Mouse (Mus musculus) heart, adult 9 months (tissue): Measurements from ENCODE around the gene Adprhl1.

Experiments
- DNase-seq, 2 experiments: peaks; one replicate each; pipeline ENCODE4 v3.0.0; 2022; ENCODE audit warnings: low spot score in 2 of 2

The Adprhl1 gene

GRCm38 (mm10) chr8:13199385-13200061 lies 54.4 kb downstream of the Adprhl1 start:
- DNase-seq: no peak

DNA sequence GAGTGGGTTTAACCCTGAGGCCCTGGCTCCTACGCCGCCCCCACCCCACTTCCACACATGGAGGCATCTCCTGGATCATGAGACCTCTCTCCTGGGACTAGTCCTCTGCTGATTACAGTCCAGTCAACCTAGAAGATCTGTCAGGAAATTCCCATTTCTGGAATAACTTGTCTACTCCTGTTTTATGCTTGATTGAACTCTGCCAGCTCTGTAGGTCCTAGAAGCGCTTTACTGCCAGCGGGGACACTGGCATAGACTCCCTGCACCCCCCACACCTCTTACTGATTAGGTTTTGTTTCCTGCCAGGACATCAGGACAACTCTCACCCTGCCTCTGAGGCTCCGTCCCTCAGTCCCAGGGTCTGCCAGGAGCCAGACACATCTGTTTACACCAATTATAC lies 56.5 kb downstream of the Adprhl1 start:
- no peak for DNase-seq

- DNase-seq: no peak
Measured at GRCm38 (mm10) chr8:13194818-13195217, 59.1 kb downstream of the Adprhl1 start.

- DNase-seq: no peak
Measured at GRCm38 (mm10) chr8:13190235-13190634, 63.7 kb downstream of the Adprhl1 start.

GRCm38 (mm10) chr8:13188857-13189256 lies 65.1 kb downstream of the Adprhl1 start:
- DNase-seq: no peak

- no peak for DNase-seq
Measured at GRCm38 (mm10) chr8:13188052-13188555, 65.9 kb downstream of the Adprhl1 start.

DNA sequence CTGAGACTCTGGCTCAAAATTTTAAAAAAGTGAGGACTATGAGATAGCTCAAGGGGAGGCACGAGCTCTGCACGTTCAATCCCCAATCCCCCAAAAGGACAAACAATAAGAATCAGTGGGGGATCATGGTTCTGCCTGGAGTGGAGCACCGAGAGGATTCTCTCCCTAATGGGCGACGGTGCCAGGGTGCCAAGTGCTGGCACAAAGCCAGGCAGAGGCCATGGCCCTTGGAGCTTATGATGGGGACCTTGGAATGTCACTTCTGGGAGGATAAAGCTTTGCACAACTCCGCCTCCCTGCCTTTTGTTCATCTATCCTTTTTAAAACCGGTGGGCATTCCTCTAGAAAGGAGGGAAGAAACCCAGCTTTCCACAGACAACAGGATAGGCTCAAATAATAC lies 66.3 kb downstream of the Adprhl1 start:
- no peak for DNase-seq

DNA sequence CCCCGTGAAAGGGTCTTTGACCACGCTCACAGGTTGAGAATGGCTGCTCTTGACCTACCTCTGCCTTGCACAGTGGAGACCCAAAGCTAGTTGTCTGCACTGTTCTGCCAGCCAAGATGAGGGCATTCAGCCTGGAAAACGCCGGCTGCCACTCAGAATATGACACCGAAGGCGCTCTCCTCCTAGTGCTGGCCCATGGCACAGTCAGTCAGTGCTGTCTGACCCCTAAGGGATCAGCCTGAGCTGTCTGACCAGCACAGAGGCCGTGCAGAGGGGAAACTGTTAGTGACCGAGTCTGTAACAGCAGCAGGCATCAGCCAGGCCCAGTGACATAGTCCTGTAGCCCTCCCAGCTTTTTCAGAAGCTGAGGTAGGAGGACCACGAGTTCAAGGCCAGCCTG lies 66.7 kb downstream of the Adprhl1 start:
- DNase-seq: no peak

DNA sequence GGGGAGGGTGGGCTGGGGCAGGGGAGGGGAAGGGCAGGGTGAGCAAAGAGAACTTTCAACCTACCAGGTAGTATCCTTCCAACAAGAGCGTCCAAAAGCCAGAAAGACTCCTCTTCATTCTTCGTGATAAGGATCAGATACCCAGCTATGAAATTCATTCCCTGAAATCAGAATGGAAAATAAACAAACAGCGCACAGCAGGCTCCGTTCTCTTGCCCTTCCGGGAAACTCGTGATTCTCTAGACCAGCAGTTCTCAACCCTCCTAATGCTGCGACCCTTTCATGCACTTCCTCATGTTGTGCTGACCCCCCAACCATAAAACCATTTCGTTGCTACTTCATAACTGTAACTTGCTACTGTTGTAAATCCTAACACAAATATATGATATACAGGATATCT lies 67.1 kb downstream of the Adprhl1 start:
- DNase-seq: no peak

GRCm38 (mm10) chr8:13181691-13181976 lies 72.3 kb downstream of the Adprhl1 start:
- no peak for DNase-seq

- DNase-seq: no peak
Measured at GRCm38 (mm10) chr8:13180911-13181690, 72.9 kb downstream of the Adprhl1 start.

GRCm38 (mm10) chr8:13180408-13180807 lies 73.6 kb downstream of the Adprhl1 start:
- no peak for DNase-seq

- no peak for DNase-seq
Measured at GRCm38 (mm10) chr8:13179948-13180347, 74.0 kb downstream of the Adprhl1 start.

DNA sequence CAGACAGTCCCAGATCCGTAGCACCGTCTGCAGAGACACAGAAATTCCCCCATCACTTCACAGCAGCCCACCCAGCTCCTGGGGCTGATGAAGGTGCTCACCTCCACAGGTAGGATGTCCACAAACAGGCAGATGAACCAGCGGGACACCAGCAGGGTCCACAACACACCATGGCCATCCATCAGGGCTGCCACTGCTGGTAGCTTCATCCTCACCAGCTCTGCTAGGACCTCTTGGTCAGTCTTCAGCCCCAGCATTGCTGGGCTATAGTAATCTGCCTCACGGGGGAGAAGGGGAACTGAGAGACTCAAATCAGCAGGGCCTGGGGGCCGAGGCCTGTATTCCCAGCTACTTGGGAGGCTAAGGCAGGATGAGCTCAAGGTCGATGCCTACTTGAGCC lies 74.5 kb downstream of the Adprhl1 start:
- DNase-seq: no peak

GRCm38 (mm10) chr8:13178137-13178536 lies 75.8 kb downstream of the Adprhl1 start:
- no peak for DNase-seq

- no peak for DNase-seq
Measured at GRCm38 (mm10) chr8:13177173-13177852, 76.6 kb downstream of the Adprhl1 start.

DNA sequence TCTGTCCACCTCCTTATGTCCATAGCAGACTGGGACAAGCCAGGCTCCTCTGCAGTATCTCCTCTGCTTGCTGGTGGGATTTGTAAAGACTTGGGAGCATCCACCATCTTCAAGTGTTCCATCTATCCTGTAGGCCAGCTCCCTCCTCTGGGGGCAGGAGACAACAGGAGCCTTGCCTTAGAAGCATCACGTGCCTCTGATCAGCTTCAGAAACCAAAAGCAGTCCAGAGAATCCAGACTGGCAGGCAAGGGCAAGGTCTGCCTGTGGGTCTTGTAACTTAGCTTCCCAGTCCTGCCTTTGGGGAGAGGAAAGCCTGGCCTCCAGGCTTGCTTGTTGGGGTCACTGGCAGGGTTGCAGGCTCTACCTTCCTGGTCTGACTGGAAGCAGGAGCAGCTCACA lies 78.3 kb downstream of the Adprhl1 start:
- no peak for DNase-seq

DNA sequence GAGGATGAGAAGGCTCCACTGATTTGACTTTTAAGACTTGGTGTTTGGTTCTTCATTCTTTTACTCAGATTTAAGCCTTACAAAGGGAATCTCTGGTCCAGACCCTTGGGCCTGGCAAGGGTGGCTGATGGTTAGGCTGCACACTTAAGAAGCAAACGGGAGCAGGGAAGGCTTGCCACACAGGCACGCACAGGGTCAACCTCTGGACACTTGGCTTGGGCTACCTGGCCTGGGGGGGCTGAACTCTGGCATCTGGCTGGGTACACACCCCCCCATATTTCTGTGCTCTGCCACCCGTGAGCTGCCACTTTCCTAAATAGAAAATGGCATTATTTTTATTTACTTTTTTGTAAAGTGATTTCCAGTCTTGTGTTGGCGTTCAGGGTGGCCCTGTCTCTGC lies 79.2 kb downstream of the Adprhl1 start:
- DNase-seq: no peak

- DNase-seq: no peak
Measured at GRCm38 (mm10) chr8:13174305-13174704, 79.7 kb downstream of the Adprhl1 start.
